Comparison of ENCODE assay signal across 9 mouse cellular contexts in the genomic region with DNA sequence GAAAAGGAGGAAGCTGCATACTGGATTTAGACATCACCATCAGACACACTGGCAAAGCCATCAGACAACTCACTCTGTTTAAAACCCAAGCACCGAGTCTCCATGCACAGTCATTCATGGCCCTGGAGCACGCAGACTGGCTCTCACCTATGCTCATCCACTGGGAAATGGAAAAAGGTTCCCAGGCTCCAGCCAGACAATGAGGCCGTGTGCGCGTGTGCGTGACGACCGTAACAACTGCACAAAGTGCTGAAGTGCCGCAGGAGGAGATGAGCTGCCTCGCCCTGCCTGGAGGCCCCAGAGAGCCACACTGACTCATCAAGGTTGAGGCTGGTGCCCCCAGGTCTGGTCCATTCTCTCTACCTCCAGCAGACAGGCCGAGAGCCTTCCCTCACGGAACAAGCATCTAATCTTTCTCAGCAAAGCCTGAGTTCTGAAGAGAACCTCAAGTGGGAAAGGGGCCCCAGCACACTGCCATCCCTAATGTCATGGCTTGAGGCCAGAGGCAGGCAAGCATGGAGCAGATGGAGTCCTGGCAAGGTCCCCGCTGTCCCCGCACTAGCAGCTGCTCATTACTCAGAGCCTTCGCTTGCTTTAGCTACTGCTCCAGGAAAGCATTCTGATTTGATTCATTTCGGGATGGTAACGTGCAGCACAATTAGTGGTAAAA. TPM values are rescaled to one million over a fixed set of nuclear protein-coding genes. Genes with fewer than 3 reads are reported as not detected.
DNase-seq lines count a peak whose midpoint lies in the region; ATAC-seq and TF ChIP-seq lines count a peak whose summit lies in the region.
"Had no signal": no experiment of that assay in that cellular context is flagged by ENCODE, and none has a peak within 500 bp of the region (broad histone marks: within the 10 kb centered on the region; RNA-seq: fewer than 3 reads in every experiment).

No protein-coding gene starts in this region.

- H3K4me3 ChIP-seq in heart, embryonic 16.5 days (ENCODE audit: low read length) = no peak overlapping the region
- H3K4me3 ChIP-seq in cerebellum, adult 2 months (replicated peaks; ENCODE audit: insufficient read depth, low read depth, low read length) = no peak overlapping the region
- H3K4me3 ChIP-seq in hindbrain, embryonic 15.5 days = no peak overlapping the region
- H3K4me3 ChIP-seq in midbrain, embryonic 16.5 days (ENCODE audit: low read depth, low read length) = no peak overlapping the region

- H3K4me2 ChIP-seq in heart, embryonic 16.5 days (ENCODE audit: low read depth, low read length) = peak overlapping the region; percentile 14; the same call in 1 of the 2 replicates
- no peak overlapping the region for H3K4me2 ChIP-seq in hindbrain, embryonic 15.5 days
- H3K4me2 ChIP-seq in midbrain, embryonic 16.5 days (ENCODE audit: low read length) = no peak overlapping the region

- no peak for TF ChIP-seq POLR2A in cerebellum, adult 2 months (IDR thresholded peaks at IDR 0.05; ENCODE audit: borderline replicate concordance, insufficient read depth, low read length)

- no peak overlapping the region for H3K27ac ChIP-seq in heart, embryonic 16.5 days (ENCODE audit: low read length)
- H3K27ac ChIP-seq in cerebellum, adult 2 months (ENCODE audit: insufficient read depth, low read length) = peak overlapping the region; percentile 87
- H3K27ac ChIP-seq in hindbrain, embryonic 15.5 days (replicated peaks) = peak overlapping the region; percentile 64
- peak overlapping the region; percentile 63 for H3K27ac ChIP-seq in midbrain, embryonic 16.5 days (ENCODE audit: low read length)

- no peak overlapping the region for H3K9ac ChIP-seq in heart, embryonic 16.5 days (ENCODE audit: low read length)
- H3K9ac ChIP-seq in hindbrain, embryonic 15.5 days = no peak overlapping the region
- no peak overlapping the region; the same call in 1 of the 2 replicates for H3K9ac ChIP-seq in midbrain, embryonic 16.5 days (ENCODE audit: low read depth, low read length)

- no peak for DNase-seq in heart, adult 8-10 months (ENCODE audit: low spot score)
- DNase-seq in cerebellum, adult 2 months = peak; percentile 93 to 95
- no peak for DNase-seq in embryo, embryonic 10 days (ENCODE audit: low spot score)
- no peak for DNase-seq in urinary bladder, postnatal 25 days (ENCODE audit: low spot score)
- no peak for DNase-seq in testis, postnatal 10 days (ENCODE audit: low spot score)
- DNase-seq: embryo, embryonic 11 days had no signal

- 53% methylated on average over 17 of the region's 17 CpGs for WGBS in heart, embryonic 16.5 days
- 11% methylated on average over 17 of the region's 17 CpGs for WGBS in cerebellum, adult 2 months
- 46% methylated on average over 17 of the region's 17 CpGs for WGBS in hindbrain, embryonic 15.5 days
- 62% methylated on average over 17 of the region's 17 CpGs for WGBS in midbrain, embryonic 16.5 days

- H3K36me3 ChIP-seq in heart, embryonic 16.5 days (ENCODE audit: control insufficient read depth, insufficient read depth) = peaks cover 20% of the 10 kb centered on the region
- peaks cover 13% of the 10 kb centered on the region for H3K36me3 ChIP-seq in hindbrain, embryonic 15.5 days
- peaks cover 6% of the 10 kb centered on the region for H3K36me3 ChIP-seq in midbrain, embryonic 16.5 days (ENCODE audit: control insufficient read depth, insufficient read depth, low read length)

- ATAC-seq in heart, embryonic 16.5 days (replicated peaks; ENCODE audit: extremely low read depth, insufficient read depth, low FRiP score) = peak; percentile 54; the same call in 1 of the 2 replicates
- peak; percentile 66 for ATAC-seq in hindbrain, embryonic 15.5 days (ENCODE audit: low FRiP score, low read depth)
- peak; percentile 60 for ATAC-seq in midbrain, embryonic 16.5 days

- H3K27me3 ChIP-seq in heart, embryonic 16.5 days (ENCODE audit: control insufficient read depth, insufficient read depth, low read length) = no peaks in the 10 kb centered on the region
- no peaks in the 10 kb centered on the region for H3K27me3 ChIP-seq in cerebellum, adult 2 months (ENCODE audit: control insufficient read depth, insufficient read depth, low read length)
- H3K27me3 ChIP-seq in hindbrain, embryonic 15.5 days = no peaks in the 10 kb centered on the region
- H3K27me3 ChIP-seq in midbrain, embryonic 16.5 days (ENCODE audit: control insufficient read depth, insufficient read depth, low read depth, low read length) = no peaks in the 10 kb centered on the region

- no peak for TF ChIP-seq CTCF in cerebellum, adult 2 months (IDR thresholded peaks at IDR 0.05; ENCODE audit: borderline replicate concordance, insufficient read depth, low read depth, low read length)

- H3K9me3 ChIP-seq in heart, embryonic 16.5 days (replicated peaks; ENCODE audit: control insufficient read depth, low read length) = no peaks in the 10 kb centered on the region
- no peaks in the 10 kb centered on the region for H3K9me3 ChIP-seq in hindbrain, embryonic 15.5 days
- no peaks in the 10 kb centered on the region for H3K9me3 ChIP-seq in midbrain, embryonic 16.5 days (replicated peaks; ENCODE audit: control insufficient read depth, low read length, poor library complexity, severe bottlenecking)

- peaks cover 16% of the 10 kb centered on the region for H3K4me1 ChIP-seq in heart, embryonic 16.5 days (ENCODE audit: control insufficient read depth, insufficient read depth, low read length)
- H3K4me1 ChIP-seq in cerebellum, adult 2 months (ENCODE audit: control insufficient read depth, insufficient read depth, low read length) = peaks cover 58% of the 10 kb centered on the region
- peaks cover 25% of the 10 kb centered on the region for H3K4me1 ChIP-seq in hindbrain, embryonic 15.5 days (replicated peaks)
- peaks cover 6% of the 10 kb centered on the region for H3K4me1 ChIP-seq in midbrain, embryonic 16.5 days (ENCODE audit: control insufficient read depth, insufficient read depth, low read length)

RNA-seq across cellular contexts. Expression of gene Fbxw8, which starts 47.0 kb away (rescaled TPM):
- polyA plus RNA-seq in heart, embryonic 16.5 days (2015; fragmentation: Nextera tagmentation; extraction: Ambion mirVana) = 18.6 and 21.6 TPM in 2 replicates
- 10 to 100 TPM; 34.9 to 37.7 (median 36.6) TPM for total RNA-seq in heart, adult 8-10 months (2022)
- 42.8 and 46.2 TPM in 2 replicates for polyA plus RNA-seq in cerebellum, adult 2 months (2012; rRNA removed)
- 21.1 and 21.7 TPM in 2 replicates for polyA plus RNA-seq in hindbrain, embryonic 15.5 days (2015; fragmentation: Nextera tagmentation; extraction: Ambion mirVana)
- polyA plus RNA-seq in midbrain, embryonic 16.5 days (2015; fragmentation: Nextera tagmentation; extraction: Ambion mirVana) = 18.4 TPM in 2 replicates

RNA-seq across cellular contexts. Expression of gene Hrk, which starts 56.2 kb away (rescaled TPM):
- polyA plus RNA-seq in heart, embryonic 16.5 days (2015; fragmentation: Nextera tagmentation; extraction: Ambion mirVana) = 0.08 TPM in 1 of 2 replicates, not detected in the other
- under 1 TPM; 0.23 to 0.46 (median 0.36) TPM for total RNA-seq in heart, adult 8-10 months (2022)
- polyA plus RNA-seq in cerebellum, adult 2 months (2012; rRNA removed) = 3.3 and 3.4 TPM in 2 replicates
- polyA plus RNA-seq in hindbrain, embryonic 15.5 days (2015; fragmentation: Nextera tagmentation; extraction: Ambion mirVana) = 4.9 and 5.8 TPM in 2 replicates
- polyA plus RNA-seq in midbrain, embryonic 16.5 days (2015; fragmentation: Nextera tagmentation; extraction: Ambion mirVana) = 4.1 and 4.6 TPM in 2 replicates

Comparison
In these comparisons a context has a peak if more than half of its experiments do, and no peak if none do; other contexts are left out.
1. DNase-seq: peak in cerebellum, adult 2 months (2 of 2); none in heart, adult 8-10 months (single experiment), embryo, embryonic 10 days (single experiment), urinary bladder, postnatal 25 days (single experiment) and testis, postnatal 10 days (single experiment).
2. Peak in every context shown above with its lines, with median percentiles within 50 percentile points of each other: ATAC-seq.